Mouse (Mus musculus) brain, adult 2 months (tissue): Measurements from ENCODE around the gene Rasgef1c.
A peak's percentile ranks its signal among the peaks of the same experiment; 100 is the strongest.

Experiments
- DNase-seq: peaks from one replicate; pipeline ENCODE4 v3.0.0; 2011; ENCODE audit warnings: low read depth, low spot score

Gene Rasgef1c

GRCm38 (mm10) chr11:49901659-49902458 is at the start of gene Rasgef1c:
Gene Rasgef1c (plus strand): TSS chr11:49901835.
- DNase-seq = peak; percentile 82

DNA sequence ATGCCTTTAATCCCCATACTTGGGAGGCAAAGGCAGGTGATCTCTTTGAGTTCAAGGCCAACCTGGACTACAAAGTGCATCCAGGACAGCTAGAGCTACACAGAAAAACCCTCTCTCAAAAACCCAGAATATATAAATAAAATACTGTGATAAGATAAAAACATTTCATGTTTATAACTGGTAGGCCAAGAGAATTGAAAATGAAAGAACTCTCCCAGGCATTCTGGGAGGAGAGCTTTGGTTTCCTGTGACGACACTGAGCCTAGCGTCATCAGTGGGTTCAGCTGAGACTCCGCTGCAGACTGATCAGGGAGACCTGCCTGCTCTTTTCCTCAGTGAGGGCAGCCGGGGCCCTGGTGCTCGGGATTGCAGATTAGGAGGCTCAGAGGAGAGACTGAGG is 46.5 kb upstream of the Rasgef1c start:
- no peak for DNase-seq

DNA sequence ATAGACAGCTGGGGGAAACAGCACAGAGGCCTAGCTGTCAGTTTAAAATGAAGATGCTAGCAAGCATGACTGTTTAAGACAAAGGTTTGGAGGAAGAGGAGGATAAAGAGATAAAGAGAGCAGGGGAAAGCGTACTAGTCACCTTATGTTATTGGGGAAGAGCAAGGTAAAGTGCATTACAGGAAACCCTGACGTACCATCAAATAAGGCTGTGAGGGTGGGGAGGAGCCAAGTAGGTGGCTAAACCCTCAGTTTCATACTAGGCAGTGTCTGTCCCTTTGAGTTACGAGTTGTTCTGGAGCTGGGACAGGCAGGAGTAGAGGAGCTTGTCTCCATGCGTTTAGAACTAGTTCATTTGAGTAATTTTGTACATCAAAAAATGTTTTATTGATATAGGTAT is 40.5 kb upstream of the Rasgef1c start:
- DNase-seq = no peak

GRCm38 (mm10) chr11:49863926-49864325 is 37.7 kb upstream of the Rasgef1c start:
- DNase-seq = no peak

DNA sequence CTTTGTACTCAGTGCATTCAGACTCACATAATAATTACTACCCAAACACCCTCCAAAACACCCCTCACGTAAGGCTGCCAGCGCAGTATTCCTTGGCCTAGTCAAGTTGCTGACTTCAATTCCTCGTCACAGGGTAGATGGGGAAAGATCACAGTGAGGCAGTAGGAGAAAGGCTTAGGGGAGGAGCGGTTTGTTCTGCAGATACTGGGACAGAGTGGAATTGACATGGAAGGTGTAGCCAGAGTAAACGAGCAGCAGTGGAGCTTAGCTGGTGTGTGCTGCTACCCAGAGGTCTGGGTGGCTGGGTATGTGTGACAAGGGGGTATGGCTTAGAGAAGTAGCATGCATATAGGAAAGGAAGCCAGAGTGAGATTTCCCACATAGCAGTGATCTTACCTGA is 34.3 kb upstream of the Rasgef1c start:
- DNase-seq = no peak

DNA sequence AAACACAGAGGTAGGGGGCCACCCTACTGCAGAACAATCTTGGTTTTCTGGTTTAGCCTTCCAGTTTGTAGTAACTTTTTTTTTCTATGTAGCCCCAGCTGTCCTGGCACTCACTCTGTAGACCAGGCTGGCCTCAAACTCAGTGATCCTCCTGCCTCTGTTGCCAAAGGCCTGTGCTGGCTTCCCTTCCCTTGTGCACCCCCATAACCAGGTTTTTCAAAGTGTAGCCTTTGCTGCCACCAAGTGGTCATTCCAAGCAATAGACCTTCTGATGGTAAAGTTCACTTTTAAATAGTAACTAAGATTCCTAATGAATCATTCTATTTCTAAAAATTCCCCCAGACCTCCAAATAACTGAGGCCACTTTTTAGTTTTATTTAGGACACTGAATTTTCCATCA is 31.9 kb upstream of the Rasgef1c start:
- DNase-seq = peak; percentile 79

DNA sequence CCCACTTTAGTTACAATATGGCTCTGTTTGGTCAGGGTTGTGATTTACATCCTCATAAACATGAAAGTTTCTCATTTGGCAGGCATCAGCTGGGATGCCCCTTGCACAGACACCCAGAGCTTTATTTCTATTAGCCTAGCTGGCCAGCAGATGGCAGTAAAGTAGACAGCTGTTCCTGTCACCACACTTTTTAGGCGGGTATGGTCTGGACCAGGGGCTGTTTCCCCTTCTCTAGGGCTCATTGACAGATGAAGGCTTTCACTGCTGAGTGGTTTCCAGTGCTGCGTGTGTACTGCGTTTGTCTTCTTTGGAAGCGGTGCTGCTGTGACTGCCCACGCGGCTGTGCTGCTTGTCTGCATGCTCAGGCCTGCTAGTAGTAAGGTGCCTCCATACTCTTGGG is 29.7 kb upstream of the Rasgef1c start:
- DNase-seq = peak; percentile 61

DNA sequence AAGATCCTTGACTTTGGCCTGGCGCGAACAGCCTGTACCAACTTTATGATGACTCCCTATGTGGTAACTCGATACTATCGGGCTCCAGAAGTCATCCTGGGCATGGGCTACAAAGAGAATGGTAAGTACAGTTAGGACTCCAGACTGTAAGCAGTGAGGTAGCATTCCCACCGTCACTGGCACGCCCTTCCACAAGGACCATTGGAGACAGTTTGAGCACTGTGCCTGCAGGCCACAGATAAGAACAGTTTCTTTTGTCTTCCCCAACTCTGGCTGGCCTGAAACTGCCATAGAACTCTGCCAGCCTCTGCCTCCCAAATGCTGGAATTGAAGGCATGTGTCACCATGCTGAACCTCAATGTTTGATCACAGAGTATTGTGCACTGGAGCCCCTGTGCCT is 28.9 kb upstream of the Rasgef1c start:
- no peak for DNase-seq

- DNase-seq = peak; percentile 81
Observed at GRCm38 (mm10) chr11:49876948-49877817, 24.5 kb upstream of the Rasgef1c start.

- DNase-seq = peak; percentile 79
Observed at GRCm38 (mm10) chr11:49879950-49880642, 21.5 kb upstream of the Rasgef1c start.

DNA sequence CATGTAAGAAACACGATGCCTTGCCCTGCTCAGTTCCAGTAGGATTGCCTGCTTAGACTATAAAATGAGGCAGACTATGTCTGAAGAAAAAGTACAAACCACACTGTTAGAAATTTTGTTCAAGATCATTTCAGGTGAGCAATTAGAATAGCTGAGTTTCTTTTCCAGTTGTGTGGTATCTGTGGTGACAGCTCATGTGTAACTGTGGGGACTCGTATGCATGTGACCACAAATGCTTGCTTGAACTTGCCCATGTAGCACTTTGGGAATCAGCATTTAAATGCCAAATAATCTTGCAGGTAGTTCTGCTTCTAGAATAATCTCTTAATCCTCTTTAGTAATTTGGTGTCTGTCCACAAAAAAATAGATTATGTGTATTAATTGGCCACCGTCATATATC is 18.2 kb upstream of the Rasgef1c start:
- DNase-seq = no peak

DNA sequence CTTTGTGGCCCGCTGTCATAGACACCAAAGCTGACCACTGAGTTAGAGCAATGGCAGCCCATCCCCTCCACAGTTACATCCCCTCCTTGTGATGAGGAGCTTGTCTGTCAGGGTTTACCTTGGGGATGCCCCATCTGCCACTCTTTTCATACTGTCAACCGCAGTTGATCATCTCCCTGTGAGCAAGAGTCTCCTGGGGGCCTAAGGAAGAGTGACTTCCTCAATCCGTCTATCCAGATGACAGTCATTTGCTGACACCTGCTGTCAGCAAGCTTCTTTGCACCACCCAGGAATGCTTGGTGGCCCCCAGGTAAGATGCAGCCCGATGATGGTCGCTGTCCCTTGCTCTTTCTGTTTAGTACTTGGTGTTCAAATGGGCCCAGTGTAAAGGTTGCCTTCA is 13.2 kb upstream of the Rasgef1c start:
- DNase-seq = no peak

GRCm38 (mm10) chr11:49891993-49892392 is 9.6 kb upstream of the Rasgef1c start:
- DNase-seq = no peak

DNA sequence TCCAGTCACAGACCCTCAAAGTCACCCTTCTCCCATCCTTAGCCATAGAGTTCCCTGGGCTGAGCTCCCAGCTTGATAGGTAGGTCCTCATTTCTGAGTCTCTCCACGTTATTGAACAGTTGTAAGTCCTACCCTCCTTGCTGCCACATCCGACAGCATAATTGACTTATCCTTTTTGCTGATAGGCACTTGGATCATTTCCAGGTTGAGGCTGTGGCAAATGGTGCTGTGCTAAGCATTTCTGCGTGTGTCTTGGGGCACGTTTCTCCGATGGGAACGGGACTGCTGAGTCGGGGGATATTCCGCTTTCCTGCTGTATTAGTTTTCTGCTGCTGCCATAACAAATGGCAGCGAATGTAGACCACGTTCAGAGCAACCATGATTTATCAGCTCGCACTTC is 7.8 kb upstream of the Rasgef1c start:
- no peak for DNase-seq

- DNase-seq = peak; percentile 36
Observed at GRCm38 (mm10) chr11:49895966-49896590, 5.6 kb upstream of the Rasgef1c start.

- no peak for DNase-seq
Observed at GRCm38 (mm10) chr11:49900043-49900442, 1.6 kb upstream of the Rasgef1c start.

GRCm38 (mm10) chr11:49900962-49901658 is 525 bp upstream of the Rasgef1c start:
- DNase-seq = no peak

DNA sequence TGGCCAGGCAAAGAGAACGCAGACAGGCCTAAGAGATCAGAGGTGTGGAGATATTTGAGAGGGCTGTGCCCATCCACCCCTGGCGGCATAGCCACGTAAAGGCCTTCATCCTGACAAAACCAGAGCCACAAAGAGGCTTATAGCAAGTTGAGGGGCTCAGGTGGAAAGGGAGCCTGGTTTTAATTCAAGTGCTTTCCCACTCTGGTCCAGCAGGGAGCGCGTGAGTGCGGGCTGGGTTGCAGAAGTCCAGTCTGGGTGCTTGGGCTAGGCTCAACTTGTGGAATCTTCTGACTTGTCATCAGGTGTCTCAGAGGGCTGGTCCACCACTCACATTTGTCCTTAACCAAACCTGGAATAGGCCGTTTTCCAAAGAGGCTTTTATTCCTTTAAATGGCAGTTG is 1.7 kb downstream of the Rasgef1c start:
- peak; percentile 80 for DNase-seq

DNA sequence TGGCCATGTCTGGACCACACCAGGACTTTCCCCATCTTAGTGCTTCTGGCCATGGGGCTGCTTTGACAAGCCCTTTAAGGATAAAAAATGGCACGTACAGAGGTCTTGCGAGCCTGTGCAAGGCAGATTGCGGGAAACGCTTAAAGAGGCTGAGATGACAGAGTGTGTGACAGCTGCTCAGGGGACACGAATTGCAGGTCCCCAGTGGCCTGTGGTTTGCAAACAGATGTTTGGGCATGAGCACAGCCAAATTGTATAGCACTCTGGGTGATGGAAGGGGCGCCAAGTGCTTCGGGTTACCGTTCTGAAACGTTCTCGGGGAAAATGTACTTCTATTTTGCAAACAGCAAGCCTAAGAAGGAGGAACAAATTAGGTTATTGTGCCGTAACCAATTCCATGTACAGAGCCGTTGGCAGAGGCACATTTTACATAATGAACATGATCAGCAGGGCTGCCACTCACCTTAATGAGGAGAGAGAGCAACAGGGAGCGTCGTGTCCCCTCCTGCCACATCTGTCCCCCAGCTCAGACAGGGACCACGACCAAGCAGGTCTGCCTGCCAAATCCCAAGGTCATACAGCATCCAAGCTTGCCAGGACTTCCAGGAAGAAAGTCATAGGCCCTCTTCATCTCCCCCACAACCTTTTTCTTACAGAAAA is 17.0 kb downstream of the Rasgef1c start:
- peak; percentile 58 for DNase-seq

GRCm38 (mm10) chr11:49919304-49919703 is 17.7 kb downstream of the Rasgef1c start:
- DNase-seq = no peak

- no peak for DNase-seq
Observed at GRCm38 (mm10) chr11:49923539-49923938, 21.9 kb downstream of the Rasgef1c start.
